Mouse (Mus musculus) cerebellum, adult 18-20 months (tissue): ENCODE measurements around the gene Chrnb4.

Experiments
- DNase-seq, 2 experiments: peaks; one replicate each; pipeline ENCODE4 v3.0.0; 2021

Chrnb4 gene

GRCm38 (mm10) chr9:55048211-55048880 is at the start of gene Chrnb4:
Gene Chrnb4, minus strand, starts transcription at chr9:55048779.
- DNase-seq = peak; percentile 18 to 29

- DNase-seq = no peak
Observed at GRCm38 (mm10) chr9:55096870-55097269, 48.3 kb upstream of the Chrnb4 start.

GRCm38 (mm10) chr9:55096033-55096432 is 47.5 kb upstream of the Chrnb4 start:
- no peak for DNase-seq

GRCm38 (mm10) chr9:55090141-55090540 is 41.6 kb upstream of the Chrnb4 start:
- DNase-seq = peak; percentile 38 to 52

GRCm38 (mm10) chr9:55089226-55089625 is 40.6 kb upstream of the Chrnb4 start:
- no peak for DNase-seq

GRCm38 (mm10) chr9:55083154-55083913 is 34.8 kb upstream of the Chrnb4 start:
- peak; percentile 85 to 87 for DNase-seq

GRCm38 (mm10) chr9:55067965-55068265 is 19.3 kb upstream of the Chrnb4 start:
- no peak for DNase-seq

- peak; percentile 40 to 52 for DNase-seq
Observed at GRCm38 (mm10) chr9:55067260-55067964, 18.8 kb upstream of the Chrnb4 start.

- peak; percentile 79 to 82 for DNase-seq
Observed at GRCm38 (mm10) chr9:55065241-55065640, 16.7 kb upstream of the Chrnb4 start.

- no peak for DNase-seq
Observed at GRCm38 (mm10) chr9:55058067-55058466, 9.5 kb upstream of the Chrnb4 start.

GRCm38 (mm10) chr9:55055386-55055930 is 6.9 kb upstream of the Chrnb4 start:
- DNase-seq = no peak

GRCm38 (mm10) chr9:55046764-55047163 is 1.8 kb downstream of the Chrnb4 start:
- DNase-seq = no peak

GRCm38 (mm10) chr9:55045001-55045400 is 3.6 kb downstream of the Chrnb4 start:
- no peak for DNase-seq

- DNase-seq = no peak
Observed at GRCm38 (mm10) chr9:55043688-55044087, 4.9 kb downstream of the Chrnb4 start.

- no peak for DNase-seq
Observed at GRCm38 (mm10) chr9:55041389-55041788, 7.2 kb downstream of the Chrnb4 start.

- DNase-seq = no peak
Observed at GRCm38 (mm10) chr9:55039983-55040382, 8.6 kb downstream of the Chrnb4 start.

GRCm38 (mm10) chr9:55038948-55039347 is 9.6 kb downstream of the Chrnb4 start:
- no peak for DNase-seq

- no peak for DNase-seq
Observed at GRCm38 (mm10) chr9:55031435-55032167, 17.0 kb downstream of the Chrnb4 start.

GRCm38 (mm10) chr9:55026275-55026663 is 22.3 kb downstream of the Chrnb4 start, which contains the start of gene Chrna3:
Gene Chrna3, minus strand, starts transcription at chr9:55026562.
- peak; percentile 21 to 35 for DNase-seq

- DNase-seq = no peak
Observed at GRCm38 (mm10) chr9:55025534-55026274, 22.9 kb downstream of the Chrnb4 start.

- peak; percentile 85 to 89 for DNase-seq
Observed at GRCm38 (mm10) chr9:55023902-55024583, 24.5 kb downstream of the Chrnb4 start.
